Mouse (Mus musculus) limb, embryonic 13.5 days (tissue): ENCODE data around the gene Polr1a. TPM values are rescaled to one million over a fixed set of nuclear protein-coding genes. Genes with fewer than 3 reads are reported as not detected.

ENCODE experiments used
- ATAC-seq: fragments of 200-750 bp; cut with Nextera tagmentation; 2 replicates; pipeline ENCODE4 v1.8.0; 2017; ENCODE audit warnings: low read depth, moderate number of reproducible peaks, moderate TSS enrichment; ENCODE audit not compliant: low FRiP score
- H3K27ac ChIP-seq: fragments of 300-500 bp; sonication (generic); 2 replicates; pipeline ENCODE4 v1.5.1; 2015; ENCODE audit warnings: inconsistent platforms, mild to moderate bottlenecking, moderate library complexity
- H3K27me3 ChIP-seq: fragments of 300-500 bp; sonication (generic); 2 replicates; pipeline ENCODE4 v1.6.1; 2015; ENCODE audit warnings: mild to moderate bottlenecking, inconsistent platforms
- H3K36me3 ChIP-seq: fragments of 300-500 bp; sonication (generic); 2 replicates; pipeline ENCODE4 v1.6.1; 2015; ENCODE audit warnings: inconsistent platforms, mild to moderate bottlenecking, moderate library complexity
- H3K4me1 ChIP-seq: fragments of 300-500 bp; sonication (generic); 2 replicates; pipeline ENCODE4 v1.6.1; 2015; ENCODE audit warnings: inconsistent platforms
- H3K4me2 ChIP-seq: fragments of 300-500 bp; sonication (generic); replicated peaks from 2 replicates; pipeline ENCODE4 v1.6.1; 2015; ENCODE audit warnings: inconsistent platforms, mild to moderate bottlenecking, moderate library complexity
- H3K4me3 ChIP-seq: fragments of 300-500 bp; sonication (generic); 2 replicates; pipeline ENCODE4 v1.5.1; 2015; ENCODE audit warnings: moderate library complexity, mild to moderate bottlenecking, inconsistent platforms
- H3K9ac ChIP-seq: fragments of 300-500 bp; sonication (generic); 2 replicates; pipeline ENCODE4 v1.6.1; 2015; ENCODE audit warnings: mild to moderate bottlenecking, inconsistent platforms
- H3K9me3 ChIP-seq: fragments of 300-500 bp; sonication (generic); 2 replicates; pipeline ENCODE4 v1.6.1; 2016; ENCODE audit warnings: inconsistent platforms
- WGBS: fragments of 180-500 bp; shearing (Covaris S2); methylation state at CpG from one replicate; pipeline ENCODE4 v1.1.7; 2015; 5-methylcytosine and 5-hydroxymethylcytosine counted together
- polyA plus RNA-seq: library from polyadenylated mRNA; unstranded; fragments of >200 nt; fragmentation: Nextera tagmentation; extraction: Ambion mirVana; gene quantifications from 2 replicates; pipeline ENCODE4 v1.2.1, GENCODE M21; 2015

The Polr1a gene
- polyA plus RNA-seq, 1 experiment from 2014 or later, result 37.1 TPM

DNA sequence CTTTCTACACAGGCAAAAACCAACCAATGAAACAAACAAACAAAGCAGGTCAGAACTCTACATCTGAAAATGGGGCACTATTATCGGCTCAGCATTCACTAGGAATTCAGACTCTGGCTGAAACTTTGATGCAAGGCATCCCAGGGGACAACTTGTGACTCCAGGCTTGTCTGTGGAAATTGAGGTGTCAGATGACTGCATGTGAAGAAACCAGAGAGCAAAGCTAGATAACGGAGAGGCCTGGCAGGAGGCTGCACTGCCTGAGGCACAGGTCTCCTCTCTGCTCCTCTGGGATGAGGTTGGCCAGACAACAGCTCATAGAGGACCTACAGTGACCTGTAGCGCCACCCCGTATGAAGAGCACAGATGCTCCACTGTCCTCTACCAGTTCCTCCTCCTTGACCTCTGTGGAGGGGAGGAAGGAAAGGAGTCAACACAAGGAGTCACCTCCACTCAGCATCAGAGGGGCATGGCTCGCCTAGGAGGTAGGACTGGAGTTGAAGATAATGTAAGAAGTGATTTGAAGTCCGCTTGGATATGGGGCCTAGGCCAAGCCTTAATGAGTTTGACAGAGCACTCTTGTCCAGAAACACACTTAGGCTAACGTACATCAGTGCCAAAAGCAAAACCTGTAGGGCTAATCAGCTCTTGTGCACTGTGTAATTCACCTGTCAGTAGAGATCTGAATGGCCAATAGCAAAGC is 78.8 kb downstream of the Polr1a start:
- 68% methylated on average over 7 of the region's 7 CpGs for WGBS
- H3K4me3 ChIP-seq, result no peak overlapping the region
- no peaks in the 10 kb centered on the region for H3K9me3 ChIP-seq
- no peak overlapping the region for H3K27ac ChIP-seq
- no peaks in the 10 kb centered on the region for H3K36me3 ChIP-seq
- no peaks in the 10 kb centered on the region for H3K27me3 ChIP-seq
- ATAC-seq, result no peak
- H3K9ac ChIP-seq, result no peak overlapping the region
- H3K4me1 ChIP-seq, result peaks cover 52% of the 10 kb centered on the region
- H3K4me2 ChIP-seq, result no peak overlapping the region

DNA sequence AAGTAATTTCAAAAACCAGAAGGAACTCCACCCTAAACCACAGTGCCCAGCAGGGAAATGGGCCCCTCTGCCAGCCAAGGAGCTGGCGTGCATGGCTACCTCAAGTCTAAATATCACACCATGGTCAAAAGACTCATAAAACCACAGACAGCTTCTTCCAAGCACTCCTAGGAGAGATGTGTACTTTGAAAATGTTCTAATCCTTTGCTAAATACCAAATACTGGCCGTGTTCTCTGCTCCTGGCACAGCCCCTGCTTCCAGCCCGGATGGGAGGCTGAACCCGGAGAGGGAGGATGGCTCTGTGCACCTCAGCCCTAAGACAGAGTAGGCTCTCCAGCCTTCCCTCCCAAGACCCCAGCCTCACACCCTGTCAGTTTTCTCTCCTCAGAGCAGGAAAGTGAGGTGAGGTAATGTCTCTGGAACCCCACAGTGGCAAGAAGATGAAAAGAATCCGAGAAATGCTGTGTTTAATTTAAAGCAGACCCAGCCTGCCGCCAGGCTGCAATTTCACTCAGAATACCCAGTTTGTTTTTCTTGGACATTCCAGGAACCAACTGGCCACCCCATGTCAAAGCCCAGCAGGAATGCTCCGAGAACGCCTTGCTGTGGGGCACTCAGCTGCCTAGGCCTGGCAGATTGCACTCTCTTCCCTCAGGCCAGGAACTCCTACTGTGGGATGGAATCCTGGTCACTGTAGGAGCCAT is 80.9 kb downstream of the Polr1a start:
- H3K9ac ChIP-seq, result 0 out of 2 replicates have a peak overlapping the region, but pooled peaks have one; percentile 0
- no peaks in the 10 kb centered on the region for H3K27me3 ChIP-seq
- peak overlapping the region; percentile 88 for H3K27ac ChIP-seq
- H3K9me3 ChIP-seq, result no peaks in the 10 kb centered on the region
- H3K36me3 ChIP-seq, result no peaks in the 10 kb centered on the region
- 6% methylated on average over 8 of the region's 8 CpGs for WGBS
- no peak overlapping the region for H3K4me3 ChIP-seq
- H3K4me2 ChIP-seq, result peak overlapping the region; percentile 44
- peaks cover 52% of the 10 kb centered on the region for H3K4me1 ChIP-seq
- ATAC-seq, result peak; percentile 88

DNA sequence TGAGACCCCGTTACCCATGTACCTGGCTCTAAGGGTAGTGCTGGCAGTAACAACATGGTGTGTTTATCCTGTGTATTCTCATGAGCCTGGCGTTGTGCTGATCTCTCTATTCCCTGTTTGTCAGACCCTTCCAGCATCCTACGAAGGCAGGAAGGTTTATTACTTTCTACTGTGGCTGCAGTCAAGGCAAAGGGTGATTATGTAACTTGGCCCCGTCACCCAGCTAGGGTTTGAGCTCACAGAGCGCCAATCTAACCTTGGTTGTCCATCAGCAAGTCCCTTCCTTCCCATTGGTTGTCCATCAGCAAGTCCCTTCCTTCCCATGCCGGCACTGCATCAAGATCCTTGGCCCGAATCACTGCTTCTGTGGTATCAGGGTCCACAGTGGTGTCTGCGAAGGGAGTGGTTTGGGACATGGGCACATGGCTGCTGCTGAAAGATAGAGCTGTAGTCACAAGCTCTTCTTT is 81.6 kb downstream of the Polr1a start:
- peak overlapping the region; percentile 88 for H3K27ac ChIP-seq
- H3K4me2 ChIP-seq, result peak overlapping the region; percentile 44
- ATAC-seq, result no peak
- no peaks in the 10 kb centered on the region for H3K27me3 ChIP-seq
- H3K36me3 ChIP-seq, result no peaks in the 10 kb centered on the region
- H3K9me3 ChIP-seq, result no peaks in the 10 kb centered on the region
- no peak overlapping the region for H3K9ac ChIP-seq
- 50% methylated on average over 8 of the region's 8 CpGs for WGBS
- no peak overlapping the region for H3K4me3 ChIP-seq
- peaks cover 52% of the 10 kb centered on the region for H3K4me1 ChIP-seq

DNA sequence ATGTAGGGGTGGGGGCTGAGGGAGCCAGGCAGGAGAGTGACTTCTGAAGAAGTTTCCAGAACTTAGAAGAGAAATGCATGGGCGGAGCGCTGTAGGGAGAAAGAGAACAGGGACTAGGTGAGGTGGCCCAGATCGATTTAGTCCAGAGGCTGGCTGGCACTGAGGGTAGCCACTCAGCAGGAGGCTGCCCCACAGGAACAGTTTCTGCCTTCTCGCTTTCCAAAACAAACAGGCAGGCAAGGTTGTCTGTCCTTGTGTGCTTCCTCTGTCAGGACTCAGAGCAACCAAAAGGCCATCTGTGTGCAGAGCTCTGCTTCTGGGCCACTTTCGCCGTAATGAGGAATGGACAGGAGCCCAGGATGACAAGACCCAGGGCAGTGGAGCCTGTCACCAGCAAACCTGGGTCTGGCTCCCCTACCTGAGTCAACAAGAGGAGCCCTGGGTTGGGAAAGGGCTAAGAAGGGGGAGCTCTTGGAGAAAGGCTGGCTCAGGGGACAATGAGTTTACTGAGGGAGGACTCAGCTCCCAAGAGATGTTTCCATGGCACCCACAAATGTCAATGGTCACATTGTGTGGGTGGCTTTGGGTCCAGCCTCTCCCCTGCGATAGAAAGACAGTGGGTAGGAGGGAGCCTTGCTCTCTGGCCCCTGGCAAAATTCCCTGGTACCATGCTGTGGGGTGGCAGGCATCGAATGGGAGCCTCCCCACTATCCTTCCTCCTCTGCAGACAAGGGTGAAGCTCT is 82.5 kb downstream of the Polr1a start:
- 70% methylated on average over 8 of the region's 8 CpGs for WGBS
- no peak for ATAC-seq
- Histone ChIP-seq H3K9me3 (peaks cover 2% of the 10 kb centered on the region), H3K4me3 (no peak overlapping the region), H3K4me1 (peaks cover 52% of the 10 kb centered on the region), H3K36me3 (no peaks in the 10 kb centered on the region), H3K4me2 (no peak overlapping the region), H3K27ac (peak overlapping the region; percentile 88), H3K27me3 (no peaks in the 10 kb centered on the region), H3K9ac (no peak overlapping the region)

DNA sequence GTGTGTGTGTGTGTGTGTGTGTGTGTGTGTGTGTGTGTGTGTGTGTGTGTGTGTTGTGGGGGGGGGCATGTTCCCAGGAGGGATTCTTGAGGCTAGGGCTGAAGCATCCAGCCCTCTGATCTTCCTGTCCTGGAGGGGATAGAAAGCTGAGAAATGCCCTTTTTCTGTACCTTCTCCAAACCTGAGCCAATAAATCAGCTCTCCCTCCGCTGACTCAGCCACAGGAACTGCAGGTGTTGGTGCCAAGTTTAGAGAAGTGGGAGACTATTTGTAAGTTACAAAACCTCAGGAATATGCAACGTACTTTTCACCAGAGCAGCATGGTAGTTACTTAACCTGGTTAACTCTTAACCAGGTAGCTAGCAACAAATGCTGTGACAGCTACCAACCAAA is 83.1 kb downstream of the Polr1a start:
- H3K27ac ChIP-seq, result peak overlapping the region; percentile 88; the same call in 1 of the 2 replicates
- no peak for ATAC-seq

DNA sequence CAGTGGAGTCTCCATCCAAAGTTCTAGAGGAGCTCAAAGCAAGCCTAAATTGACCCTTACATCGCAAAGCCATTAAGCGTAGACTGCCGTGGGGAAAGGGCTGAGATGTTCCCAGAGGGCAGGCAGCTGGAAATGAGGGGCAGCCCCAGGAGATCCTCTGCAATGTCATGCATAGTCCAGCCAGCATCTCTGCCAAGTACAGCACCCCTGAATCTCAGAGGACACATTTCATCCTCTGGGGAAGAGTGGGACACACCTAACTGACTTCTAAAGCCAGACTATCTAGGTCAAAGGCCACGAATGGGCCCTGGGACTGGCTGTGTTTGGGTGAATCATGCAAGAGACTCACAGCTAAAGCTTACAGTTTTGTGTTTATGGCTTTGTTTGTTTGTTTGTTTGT is 85.2 kb downstream of the Polr1a start:
- Histone ChIP-seq H3K36me3 (no peaks in the 10 kb centered on the region), H3K27me3 (no peaks in the 10 kb centered on the region), H3K9ac (no peak overlapping the region), H3K9me3 (peaks cover 6% of the 10 kb centered on the region), H3K4me2 (no peak overlapping the region), H3K4me3 (no peak overlapping the region), H3K27ac (no peak overlapping the region), H3K4me1 (peaks cover 35% of the 10 kb centered on the region)
- WGBS, result 73% methylated on average over 4 of the region's 4 CpGs
- no peak for ATAC-seq

More for the DNA sequence above, 83.1 kb downstream of the Polr1a start:
- H3K4me2 ChIP-seq, result no peak overlapping the region
- H3K9ac ChIP-seq, result no peak overlapping the region
- WGBS, result 48% methylated on average over 2 of the region's 2 CpGs
- H3K27me3 ChIP-seq, result no peaks in the 10 kb centered on the region
- H3K4me3 ChIP-seq, result no peak overlapping the region
- peaks cover 6% of the 10 kb centered on the region for H3K9me3 ChIP-seq
- H3K4me1 ChIP-seq, result peaks cover 52% of the 10 kb centered on the region
- no peaks in the 10 kb centered on the region for H3K36me3 ChIP-seq

DNA sequence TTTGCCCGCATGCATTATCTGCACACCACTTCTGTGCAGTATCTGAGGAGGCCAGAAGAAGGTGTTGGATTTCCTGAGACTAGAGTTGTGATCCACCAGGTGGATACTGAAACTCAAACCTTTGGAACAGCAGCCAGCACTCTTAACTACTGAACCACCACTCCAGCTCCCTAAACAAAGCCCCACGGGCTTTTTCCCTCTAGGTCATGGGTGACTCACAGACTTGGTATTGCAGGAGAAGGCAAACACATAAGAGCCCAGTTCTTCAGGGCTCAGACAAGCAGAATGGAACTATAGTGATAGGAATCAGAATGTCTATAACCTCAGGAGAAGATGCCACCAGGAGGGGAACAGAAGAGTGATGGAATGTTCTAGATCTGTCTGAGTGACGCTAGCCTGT is 86.2 kb downstream of the Polr1a start:
- Histone ChIP-seq H3K27ac (no peak overlapping the region), H3K27me3 (no peaks in the 10 kb centered on the region), H3K9me3 (peaks cover 6% of the 10 kb centered on the region), H3K4me1 (peaks cover 24% of the 10 kb centered on the region), H3K9ac (no peak overlapping the region), H3K36me3 (no peaks in the 10 kb centered on the region), H3K4me2 (no peak overlapping the region), H3K4me3 (no peak overlapping the region)
- 84% methylated on average over 3 of the region's 3 CpGs for WGBS
- no peak for ATAC-seq

DNA sequence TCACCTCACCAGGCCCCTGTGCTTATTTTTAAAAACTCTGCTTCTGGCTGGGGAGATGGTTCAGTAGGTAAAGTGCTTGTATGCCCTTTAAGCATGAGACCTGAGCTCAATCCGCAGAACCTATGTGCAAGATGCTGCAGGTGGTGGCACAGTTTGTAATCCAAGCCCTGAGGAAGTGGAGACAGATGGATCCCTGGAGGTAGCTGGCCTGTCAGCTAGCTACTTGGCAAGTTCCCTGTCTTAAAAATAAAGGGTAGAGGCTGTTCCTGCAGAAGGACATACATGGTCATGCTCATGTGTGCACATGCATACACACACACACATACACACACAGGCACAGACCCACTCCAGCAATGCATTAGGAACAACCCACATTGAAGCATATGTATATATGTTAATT is 88.4 kb downstream of the Polr1a start:
- no peak overlapping the region for H3K27ac ChIP-seq
- H3K4me1 ChIP-seq, result peaks cover 3% of the 10 kb centered on the region
- ATAC-seq, result no peak
- peaks cover 6% of the 10 kb centered on the region for H3K9me3 ChIP-seq
- 93% methylated on average over 1 of the region's 1 CpGs for WGBS
- H3K4me3 ChIP-seq, result no peak overlapping the region
- H3K4me2 ChIP-seq, result no peak overlapping the region
- no peak overlapping the region for H3K9ac ChIP-seq
- H3K27me3 ChIP-seq, result no peaks in the 10 kb centered on the region
- H3K36me3 ChIP-seq, result no peaks in the 10 kb centered on the region

DNA sequence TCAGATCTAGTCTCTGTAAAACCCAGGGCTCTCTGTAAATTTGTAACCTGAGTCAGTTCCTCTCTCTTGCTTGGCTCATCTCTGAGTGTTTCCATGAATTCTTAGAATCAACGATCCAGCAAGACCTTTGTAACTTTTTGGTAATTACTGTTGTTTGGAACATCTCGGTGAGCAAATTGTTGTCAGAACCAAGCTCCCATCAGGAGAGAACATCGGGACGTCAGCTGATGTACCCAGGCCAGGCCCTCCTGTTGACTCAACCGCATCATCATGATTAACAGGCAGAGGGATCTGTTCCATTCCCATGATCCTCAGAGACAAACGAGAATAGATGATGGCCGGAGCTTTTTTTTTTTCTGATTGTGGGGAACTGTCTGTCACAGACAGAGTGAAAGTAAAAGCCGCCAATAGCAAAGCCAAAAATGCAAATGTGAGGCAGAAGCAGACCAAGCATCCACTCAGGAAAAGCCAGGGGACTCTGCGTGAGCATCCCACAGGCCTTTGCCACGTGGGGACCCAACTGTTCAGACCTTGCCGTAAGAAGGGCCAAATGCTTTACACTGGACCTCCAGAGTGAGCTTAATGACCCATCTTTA is 91.2 kb downstream of the Polr1a start:
- H3K4me3 ChIP-seq, result no peak overlapping the region
- no peak overlapping the region for H3K27ac ChIP-seq
- WGBS, result 81% methylated on average over 11 of the region's 11 CpGs
- ATAC-seq, result no peak
- H3K4me1 ChIP-seq, result no peaks in the 10 kb centered on the region
- H3K27me3 ChIP-seq, result no peaks in the 10 kb centered on the region
- no peak overlapping the region for H3K4me2 ChIP-seq
- no peaks in the 10 kb centered on the region for H3K36me3 ChIP-seq
- no peak overlapping the region for H3K9ac ChIP-seq
- H3K9me3 ChIP-seq, result peaks cover 6% of the 10 kb centered on the region

DNA sequence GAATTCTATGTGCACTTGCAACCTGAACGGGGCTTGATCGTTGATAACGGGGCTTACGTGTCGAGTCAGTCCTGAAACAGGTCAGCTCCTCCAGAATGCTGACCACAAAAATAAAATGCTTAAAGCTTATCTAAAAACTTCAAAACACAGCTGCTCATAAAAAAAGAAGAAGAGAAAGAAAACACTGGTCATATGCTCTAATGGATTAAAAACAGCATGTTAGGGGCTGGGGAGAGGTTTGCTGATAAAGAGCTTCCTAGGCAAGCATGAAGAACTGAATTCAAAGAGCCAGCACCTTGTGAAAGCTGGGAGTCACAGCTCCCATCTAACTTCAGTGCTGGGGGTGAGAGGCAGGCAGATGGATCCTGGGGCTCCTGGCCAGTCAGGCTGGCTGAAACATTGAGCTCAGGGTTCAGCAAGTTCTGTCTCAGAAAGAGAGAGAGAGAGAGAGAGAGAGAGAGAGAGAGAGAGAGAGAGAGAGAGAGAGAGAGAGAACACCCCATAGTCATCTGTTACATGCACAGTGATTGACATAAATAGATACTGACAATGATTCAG is 92.4 kb downstream of the Polr1a start:
- Histone ChIP-seq H3K9me3 (peaks cover 5% of the 10 kb centered on the region), H3K9ac (no peak overlapping the region), H3K4me1 (no peaks in the 10 kb centered on the region), H3K4me2 (no peak overlapping the region), H3K36me3 (no peaks in the 10 kb centered on the region), H3K4me3 (no peak overlapping the region), H3K27ac (no peak overlapping the region), H3K27me3 (no peaks in the 10 kb centered on the region)
- no peak for ATAC-seq
- 93% methylated on average over 5 of the region's 5 CpGs for WGBS

DNA sequence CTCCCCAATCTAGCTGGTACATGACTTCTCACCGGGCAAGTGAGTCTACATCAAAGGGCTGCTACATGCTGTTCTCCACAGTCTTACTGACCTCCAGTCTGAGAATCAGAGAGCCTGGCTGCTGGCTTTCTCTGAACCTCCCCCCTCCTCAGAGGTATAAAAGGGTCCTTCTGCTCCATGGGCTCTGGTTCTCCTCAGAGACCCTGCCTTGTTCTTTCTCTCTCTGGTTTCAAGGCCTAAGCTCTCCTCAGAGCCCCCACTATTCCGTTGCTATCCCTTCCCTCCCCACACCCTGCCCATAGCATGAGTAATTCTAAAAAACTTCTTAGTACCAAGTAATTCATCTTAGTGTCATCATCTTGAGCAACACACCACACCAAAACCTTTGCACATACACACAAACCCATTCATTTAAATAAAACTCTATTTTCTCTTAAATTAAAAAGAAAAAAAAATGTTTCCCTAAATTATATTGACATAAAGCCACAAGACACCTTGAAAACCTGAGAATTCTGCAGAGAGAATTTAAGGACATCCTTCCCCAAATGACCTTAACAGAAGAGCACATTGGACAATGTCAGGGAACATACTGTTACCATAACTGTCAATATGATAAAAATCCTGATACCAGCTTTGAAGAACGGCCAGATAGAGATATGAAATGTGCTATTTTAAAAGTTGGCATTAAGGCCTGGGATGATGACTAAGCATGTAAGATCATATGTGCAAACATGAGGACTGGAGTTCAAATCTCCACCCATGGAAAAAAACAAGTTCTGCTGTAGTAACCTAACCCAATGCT is 98.8 kb downstream of the Polr1a start:
- no peak overlapping the region for H3K9ac ChIP-seq
- 81% methylated on average over 3 of the region's 3 CpGs for WGBS
- ATAC-seq, result no peak
- H3K27ac ChIP-seq, result no peak overlapping the region
- H3K36me3 ChIP-seq, result no peaks in the 10 kb centered on the region
- H3K4me3 ChIP-seq, result no peak overlapping the region
- H3K4me1 ChIP-seq, result no peaks in the 10 kb centered on the region
- H3K27me3 ChIP-seq, result no peaks in the 10 kb centered on the region
- H3K4me2 ChIP-seq, result no peak overlapping the region
- no peaks in the 10 kb centered on the region for H3K9me3 ChIP-seq
